Mouse (Mus musculus) stomach, embryonic 15.5 days (tissue): ENCODE measurements around the gene Kpna7. TPM values are rescaled to one million over a fixed set of nuclear protein-coding genes. Genes with fewer than 3 reads are reported as not detected.

ENCODE experiments used
- ATAC-seq: fragments of 200-750 bp; cut with Nextera tagmentation; 2 replicates; pipeline ENCODE4 v1.8.0; 2017; ENCODE audit warnings: low read depth, moderate number of reproducible peaks, moderate TSS enrichment; ENCODE audit not compliant: insufficient read depth, low FRiP score
- H3K27ac ChIP-seq: fragments of 300-500 bp; sonication (generic); 2 replicates; pipeline ENCODE4 v1.5.1; 2015; ENCODE audit warnings: mild to moderate bottlenecking, inconsistent platforms
- H3K27me3 ChIP-seq: fragments of 300-500 bp; sonication (generic); replicated peaks from 2 replicates; pipeline ENCODE4 v1.6.1; 2015; ENCODE audit warnings: inconsistent platforms
- H3K36me3 ChIP-seq: fragments of 300-500 bp; sonication (generic); 2 replicates; pipeline ENCODE4 v1.6.1; 2015; ENCODE audit warnings: inconsistent platforms
- H3K4me1 ChIP-seq: fragments of 300-500 bp; sonication (generic); 2 replicates; pipeline ENCODE4 v1.6.1; 2015; ENCODE audit warnings: inconsistent platforms
- H3K4me2 ChIP-seq: fragments of 300-500 bp; sonication (generic); 2 replicates; pipeline ENCODE4 v1.6.1; 2015; ENCODE audit warnings: mild to moderate bottlenecking, inconsistent platforms
- H3K4me3 ChIP-seq: fragments of 300-500 bp; sonication (generic); replicated peaks from 2 replicates; pipeline ENCODE4 v1.5.1; 2015; ENCODE audit warnings: inconsistent platforms
- H3K9ac ChIP-seq: fragments of 300-500 bp; sonication (generic); 2 replicates; pipeline ENCODE4 v1.6.1; 2015; ENCODE audit warnings: inconsistent platforms
- H3K9me3 ChIP-seq: fragments of 300-500 bp; sonication (generic); 2 replicates; pipeline ENCODE4 v1.6.1; 2016; ENCODE audit warnings: inconsistent platforms
- whole genome bisulfite sequencing: fragments of 180-500 bp; shearing (Covaris S2); methylation state at CpG from one replicate; pipeline ENCODE4 v1.1.7; 2015; 5-methylcytosine and 5-hydroxymethylcytosine counted together
- polyA plus RNA-seq: library from polyadenylated mRNA; unstranded; fragments of >200 nt; fragmentation: Nextera tagmentation; extraction: Ambion mirVana; gene quantifications from 2 replicates; pipeline ENCODE4 v1.2.1, GENCODE M21; 2015

Kpna7 gene
- polyA plus RNA-seq, 1 experiment from 2014 or later = 0.18 TPM

DNA sequence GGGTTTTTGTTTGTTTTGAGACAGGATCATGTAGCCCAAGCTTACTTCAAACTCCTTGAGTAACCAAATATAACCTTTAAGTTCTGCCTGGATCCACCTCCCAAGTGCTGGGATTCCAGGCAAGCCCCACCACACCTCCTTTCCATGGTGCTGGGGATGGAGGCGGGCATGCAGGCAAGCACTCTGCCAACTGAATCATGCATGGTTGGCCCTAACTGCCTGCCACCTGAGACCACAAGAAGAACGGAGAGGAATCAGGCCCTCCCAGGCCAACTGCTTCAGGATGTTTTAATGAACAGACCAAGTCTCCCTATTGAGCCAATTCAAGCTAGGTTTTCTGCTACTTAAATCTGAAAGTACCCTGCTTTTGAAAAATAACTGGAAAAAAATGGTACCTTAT, 131.2 kb downstream of the Kpna7 start:
- no peaks in the 10 kb centered on the region for H3K27me3 ChIP-seq
- no peak overlapping the region for H3K4me3 ChIP-seq
- H3K9me3 ChIP-seq = no peaks in the 10 kb centered on the region
- H3K4me1 ChIP-seq = peaks cover 36% of the 10 kb centered on the region
- H3K36me3 ChIP-seq = no peaks in the 10 kb centered on the region
- H3K27ac ChIP-seq = no peak overlapping the region
- ATAC-seq = no peak
- 76% methylated on average over 2 of the region's 2 CpGs for WGBS
- no peak overlapping the region for H3K4me2 ChIP-seq
- H3K9ac ChIP-seq = no peak overlapping the region

DNA sequence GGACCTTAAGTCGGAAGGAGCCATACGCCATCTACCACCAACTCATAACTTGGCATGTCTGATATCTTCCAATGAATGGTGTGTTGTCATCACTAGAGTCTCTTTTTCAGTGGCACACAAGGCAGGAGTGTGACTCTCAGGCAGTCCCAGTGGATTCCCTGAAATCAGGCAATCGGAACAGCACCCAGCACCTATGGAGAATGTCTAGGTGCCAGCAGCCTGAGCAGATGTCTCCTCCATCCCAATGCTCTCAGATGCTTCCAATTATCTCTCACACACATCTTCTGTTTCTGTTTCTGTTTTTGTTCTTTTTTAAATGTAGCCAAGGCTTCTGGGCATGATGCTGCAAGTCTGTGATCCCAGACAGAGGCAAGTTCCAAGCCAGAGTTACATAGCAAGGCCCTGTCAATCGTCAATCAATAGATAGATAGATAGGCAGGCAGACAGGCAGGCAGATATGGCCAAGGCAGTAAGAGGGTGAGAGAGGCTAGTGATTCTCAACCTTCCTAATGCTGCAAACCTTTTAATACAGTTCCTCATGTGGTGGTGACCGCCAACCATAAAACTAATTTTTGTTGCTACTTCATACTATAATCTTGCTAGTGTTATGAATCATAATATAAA, 133.3 kb downstream of the Kpna7 start:
- no peaks in the 10 kb centered on the region for H3K36me3 ChIP-seq
- no peak overlapping the region for H3K4me3 ChIP-seq
- peaks cover 33% of the 10 kb centered on the region for H3K4me1 ChIP-seq
- no peak overlapping the region for H3K9ac ChIP-seq
- H3K9me3 ChIP-seq = no peaks in the 10 kb centered on the region
- WGBS = 86% methylated on average over 5 of the region's 5 CpGs
- H3K27me3 ChIP-seq = no peaks in the 10 kb centered on the region
- ATAC-seq = no peak
- no peak overlapping the region for H3K27ac ChIP-seq
- H3K4me2 ChIP-seq = no peak overlapping the region

DNA sequence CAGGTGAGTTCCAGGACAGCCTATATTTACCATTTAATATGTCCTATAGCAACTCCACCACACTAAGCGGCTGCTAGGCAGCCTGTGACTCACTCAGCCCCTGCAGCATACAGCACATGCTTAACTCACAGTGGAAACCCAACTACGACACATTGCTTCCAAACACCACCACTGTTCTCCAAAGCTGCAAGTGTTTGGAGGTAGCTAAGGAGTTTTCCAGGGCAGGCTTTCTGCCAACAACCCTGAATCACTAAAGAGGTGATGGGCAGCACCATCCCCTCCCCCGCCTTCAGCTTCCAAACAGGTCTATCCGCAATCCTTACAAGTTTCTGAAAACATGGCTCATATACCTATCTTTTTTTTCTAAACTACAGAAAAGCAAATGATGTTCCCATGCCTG, 134.0 kb downstream of the Kpna7 start:
- no peak overlapping the region for H3K9ac ChIP-seq
- H3K27ac ChIP-seq = 0 out of 2 replicates have a peak overlapping the region, but pooled peaks have one; percentile 18
- H3K36me3 ChIP-seq = no peaks in the 10 kb centered on the region
- H3K27me3 ChIP-seq = no peaks in the 10 kb centered on the region
- H3K4me2 ChIP-seq = no peak overlapping the region
- H3K4me1 ChIP-seq = peaks cover 33% of the 10 kb centered on the region
- no peak for ATAC-seq
- 77% methylated on average over 4 of the region's 4 CpGs for WGBS
- no peaks in the 10 kb centered on the region for H3K9me3 ChIP-seq
- H3K4me3 ChIP-seq = no peak overlapping the region

DNA sequence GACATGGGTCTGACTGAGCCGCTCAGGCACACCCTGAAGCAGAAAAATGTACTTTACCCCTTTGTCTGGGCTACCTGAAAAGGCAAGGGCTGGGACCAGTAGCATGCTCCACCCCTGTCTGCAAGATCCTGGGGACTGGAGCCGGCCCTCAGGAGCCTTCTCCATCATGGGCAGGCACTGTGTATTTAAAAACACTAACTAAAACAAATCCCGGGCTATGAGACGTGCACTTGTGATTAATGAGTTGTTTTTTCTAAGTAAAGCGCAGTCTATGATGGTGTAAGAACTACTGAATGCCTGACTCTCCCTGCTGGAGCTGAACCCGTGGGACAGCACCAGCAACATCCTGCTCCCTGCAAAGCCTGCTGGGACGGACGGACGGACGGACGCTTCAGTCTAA, 135.4 kb downstream of the Kpna7 start:
- Histone ChIP-seq H3K4me3 (no peak overlapping the region), H3K9me3 (no peaks in the 10 kb centered on the region), H3K27ac (peak overlapping the region; percentile 64), H3K27me3 (no peaks in the 10 kb centered on the region), H3K4me2 (peak overlapping the region; percentile 26), H3K9ac (no peak overlapping the region), H3K4me1 (peaks cover 21% of the 10 kb centered on the region), H3K36me3 (no peaks in the 10 kb centered on the region)
- 21% methylated on average over 11 of the region's 11 CpGs for WGBS
- peak; percentile 57 for ATAC-seq

DNA sequence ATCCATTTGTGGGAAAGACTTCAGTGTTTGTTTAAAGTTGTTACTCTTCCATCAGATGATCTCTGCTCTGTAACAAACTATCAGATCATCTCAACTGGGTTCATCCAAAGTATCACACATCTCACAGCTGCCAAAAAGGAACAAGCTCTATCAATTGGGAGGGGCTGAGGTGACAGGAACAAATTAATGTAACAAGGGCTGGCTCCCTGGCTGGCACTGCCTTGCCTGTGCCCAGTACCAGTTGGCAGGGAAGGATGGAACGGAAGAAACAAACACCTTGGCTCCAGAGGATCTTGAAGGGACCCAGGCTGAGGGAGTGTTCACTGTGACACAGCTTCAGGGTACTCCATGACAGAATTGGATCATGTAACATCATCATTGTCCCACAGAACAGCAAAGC, 135.8 kb downstream of the Kpna7 start:
- peaks cover 21% of the 10 kb centered on the region for H3K4me1 ChIP-seq
- WGBS = 42% methylated on average over 1 of the region's 1 CpGs
- no peaks in the 10 kb centered on the region for H3K36me3 ChIP-seq
- no peak; the same call in 1 of the 2 replicates for ATAC-seq
- no peaks in the 10 kb centered on the region for H3K9me3 ChIP-seq
- H3K27ac ChIP-seq = peak overlapping the region; percentile 64; the same call in 1 of the 2 replicates
- no peak overlapping the region for H3K9ac ChIP-seq
- H3K27me3 ChIP-seq = no peaks in the 10 kb centered on the region
- no peak overlapping the region; the same call in 1 of the 2 replicates for H3K4me2 ChIP-seq
- no peak overlapping the region for H3K4me3 ChIP-seq

DNA sequence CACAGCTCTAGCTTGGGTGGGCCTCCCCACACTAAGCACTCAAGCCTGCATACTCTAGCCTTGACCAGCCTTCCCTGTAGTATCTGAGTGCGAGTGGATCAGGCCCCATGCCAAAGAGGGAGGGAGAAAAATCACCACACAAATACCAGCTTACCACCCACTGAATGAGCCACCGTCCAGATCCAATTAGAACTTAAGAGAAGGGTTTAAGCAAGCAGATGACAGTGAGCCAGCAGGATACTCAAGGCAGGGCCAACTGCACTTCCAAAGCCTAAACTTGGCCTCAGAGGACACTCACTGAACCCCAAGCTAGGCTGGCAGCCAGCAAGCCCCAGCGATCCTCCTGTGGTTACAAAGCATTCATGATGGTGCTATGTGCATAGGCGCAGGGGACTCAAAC, 137.8 kb downstream of the Kpna7 start:
- Histone ChIP-seq H3K9ac (no peak overlapping the region), H3K4me3 (no peak overlapping the region), H3K4me2 (no peak overlapping the region), H3K4me1 (peaks cover 21% of the 10 kb centered on the region), H3K36me3 (no peaks in the 10 kb centered on the region), H3K27me3 (no peaks in the 10 kb centered on the region), H3K9me3 (no peaks in the 10 kb centered on the region), H3K27ac (no peak overlapping the region)
- ATAC-seq = no peak
- 67% methylated on average over 4 of the region's 4 CpGs for WGBS

DNA sequence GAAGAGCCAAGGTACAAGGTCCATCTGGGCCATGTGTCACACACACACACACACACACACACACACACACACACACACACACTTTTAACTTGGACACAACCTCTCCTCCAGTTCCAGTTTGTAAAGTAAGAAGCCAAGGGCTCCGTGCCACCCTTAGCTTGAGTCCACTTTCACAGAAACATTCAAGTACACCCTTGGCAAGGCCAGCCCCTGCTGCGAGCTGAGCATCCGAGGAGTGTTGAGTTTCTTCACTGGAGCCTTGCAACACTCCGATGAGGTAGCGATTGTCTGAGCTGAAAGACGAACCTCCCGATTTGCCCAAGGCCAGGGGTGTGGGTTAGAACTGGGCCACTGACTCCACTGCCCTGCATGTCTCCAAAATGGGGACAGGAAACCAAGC, 138.9 kb downstream of the Kpna7 start:
- Histone ChIP-seq H3K9ac (no peak overlapping the region), H3K4me3 (no peak overlapping the region), H3K36me3 (no peaks in the 10 kb centered on the region), H3K27ac (no peak overlapping the region), H3K27me3 (no peaks in the 10 kb centered on the region), H3K9me3 (no peaks in the 10 kb centered on the region), H3K4me1 (peaks cover 20% of the 10 kb centered on the region), H3K4me2 (no peak overlapping the region)
- 81% methylated on average over 7 of the region's 7 CpGs for WGBS
- ATAC-seq = no peak

DNA sequence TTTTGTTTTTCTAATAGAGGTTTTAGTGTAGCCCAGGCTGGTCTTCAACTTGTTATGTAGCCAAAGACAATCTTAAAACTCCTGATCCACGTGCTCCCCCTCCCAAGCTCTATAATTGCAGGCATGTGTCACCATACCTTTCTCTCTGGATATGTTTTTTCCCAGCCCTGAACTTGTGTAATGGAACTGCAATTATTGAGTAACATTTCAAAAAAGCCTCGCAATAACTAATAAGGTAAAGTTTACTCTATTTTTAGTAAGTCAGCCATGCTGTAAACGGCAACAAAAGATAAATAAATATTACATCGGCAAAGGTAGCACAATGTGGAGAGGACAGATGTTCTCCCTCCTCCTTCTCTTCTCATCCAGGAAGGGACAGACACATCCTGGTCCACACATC, 139.5 kb downstream of the Kpna7 start:
- Histone ChIP-seq H3K27ac (no peak overlapping the region), H3K27me3 (no peaks in the 10 kb centered on the region), H3K4me2 (no peak overlapping the region), H3K4me3 (no peak overlapping the region), H3K36me3 (no peaks in the 10 kb centered on the region), H3K9me3 (no peaks in the 10 kb centered on the region), H3K4me1 (peaks cover 15% of the 10 kb centered on the region), H3K9ac (no peak overlapping the region)
- 65% methylated on average over 4 of the region's 4 CpGs for WGBS
- ATAC-seq = no peak

DNA sequence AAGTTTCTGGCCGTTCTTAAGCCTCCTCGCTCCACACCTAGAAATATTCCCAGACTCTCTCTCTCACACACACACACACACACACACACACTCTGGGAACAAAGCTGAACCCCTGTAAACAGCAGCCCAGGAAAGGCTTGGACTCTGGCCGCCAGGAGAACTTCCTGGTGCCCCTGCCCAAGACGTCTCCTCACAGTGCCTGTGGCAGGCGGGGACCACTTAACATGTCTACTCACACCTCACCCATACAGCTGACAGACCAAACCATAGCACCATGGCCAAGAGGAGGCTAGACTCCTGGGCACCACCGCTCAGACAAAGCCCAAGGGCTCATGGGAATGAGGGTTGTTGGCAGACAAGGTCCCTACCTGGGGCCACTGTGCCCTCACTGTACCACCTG, 140.5 kb downstream of the Kpna7 start:
- H3K9ac ChIP-seq = no peak overlapping the region
- no peak overlapping the region for H3K4me3 ChIP-seq
- ATAC-seq = no peak
- H3K27me3 ChIP-seq = no peaks in the 10 kb centered on the region
- 84% methylated on average over 6 of the region's 6 CpGs for WGBS
- H3K4me1 ChIP-seq = peaks cover 4% of the 10 kb centered on the region
- no peak overlapping the region for H3K4me2 ChIP-seq
- no peaks in the 10 kb centered on the region for H3K36me3 ChIP-seq
- no peak overlapping the region for H3K27ac ChIP-seq
- H3K9me3 ChIP-seq = no peaks in the 10 kb centered on the region

DNA sequence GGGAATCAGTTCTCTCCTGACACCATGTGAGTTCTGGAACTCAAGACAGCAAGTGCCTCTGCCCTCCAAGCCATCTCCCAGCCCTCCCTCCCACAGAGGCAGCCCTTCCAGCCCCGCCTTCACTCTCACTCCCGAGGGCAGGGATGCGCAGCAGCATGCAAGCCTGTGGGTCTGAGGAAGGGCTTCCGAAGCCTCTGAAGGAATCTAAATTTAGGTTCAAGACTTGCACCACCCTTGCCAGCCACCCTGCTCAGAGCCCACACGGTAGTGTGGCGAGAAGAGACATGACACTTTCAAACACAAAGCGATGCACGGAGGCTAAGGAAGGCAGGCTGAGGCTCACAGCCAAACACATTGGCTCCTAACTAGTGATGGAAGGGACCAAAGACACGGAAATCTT, 141.4 kb downstream of the Kpna7 start:
- ATAC-seq = no peak
- H3K27me3 ChIP-seq = no peaks in the 10 kb centered on the region
- H3K36me3 ChIP-seq = no peaks in the 10 kb centered on the region
- H3K4me2 ChIP-seq = no peak overlapping the region
- WGBS = 73% methylated on average over 9 of the region's 9 CpGs
- no peak overlapping the region for H3K27ac ChIP-seq
- no peak overlapping the region for H3K9ac ChIP-seq
- H3K4me3 ChIP-seq = no peak overlapping the region
- H3K4me1 ChIP-seq = no peaks in the 10 kb centered on the region; the same call in 1 of the 2 replicates
- H3K9me3 ChIP-seq = no peaks in the 10 kb centered on the region

DNA sequence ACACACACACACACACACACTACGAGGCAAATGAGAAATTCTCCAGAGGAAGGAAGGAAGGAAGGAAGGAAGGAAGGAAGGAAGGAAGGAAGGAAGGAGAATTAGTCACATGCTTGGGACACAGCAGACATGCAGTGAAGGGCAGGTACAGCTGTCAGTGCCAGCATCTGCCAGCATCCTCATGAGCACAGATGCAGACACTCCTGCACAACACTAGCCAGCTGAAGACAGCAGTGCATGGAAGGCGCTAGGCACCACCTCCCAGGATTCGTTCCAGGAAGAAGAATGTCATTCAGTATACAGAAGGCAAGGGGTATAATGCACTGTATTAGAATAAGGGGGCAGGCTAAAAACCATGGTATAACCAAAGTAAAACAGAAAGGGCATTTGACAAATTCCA, 142.9 kb downstream of the Kpna7 start:
- no peak overlapping the region for H3K9ac ChIP-seq
- no peaks in the 10 kb centered on the region for H3K36me3 ChIP-seq
- WGBS = 55% methylated on average over 3 of the region's 3 CpGs
- H3K9me3 ChIP-seq = no peaks in the 10 kb centered on the region
- ATAC-seq = no peak
- no peak overlapping the region for H3K4me3 ChIP-seq
- no peak overlapping the region for H3K27ac ChIP-seq
- H3K27me3 ChIP-seq = no peaks in the 10 kb centered on the region
- H3K4me1 ChIP-seq = no peaks in the 10 kb centered on the region; the same call in 1 of the 2 replicates
- H3K4me2 ChIP-seq = no peak overlapping the region

DNA sequence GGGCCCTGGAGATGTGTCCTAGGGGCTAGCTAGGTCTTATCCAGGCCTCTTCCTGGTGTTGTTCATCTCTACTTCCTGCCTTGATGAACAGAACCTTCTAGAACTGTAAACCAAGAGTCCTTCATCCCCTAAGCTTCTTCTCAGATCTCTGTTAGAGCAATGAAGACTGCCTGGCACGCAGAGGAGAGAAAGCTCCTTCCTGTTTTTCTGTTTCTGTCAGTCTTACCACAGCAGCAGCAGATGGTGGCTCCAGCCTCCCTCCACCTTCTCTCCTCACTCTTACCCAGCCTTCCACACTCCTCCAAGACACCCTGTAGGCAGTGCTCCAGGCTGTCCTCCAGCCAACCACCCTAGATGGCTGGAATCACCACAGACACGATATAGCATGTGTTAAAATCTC, 146.5 kb downstream of the Kpna7 start:
- Histone ChIP-seq H3K4me2 (no peak overlapping the region), H3K27me3 (no peaks in the 10 kb centered on the region), H3K4me3 (no peak overlapping the region), H3K4me1 (peaks cover 13% of the 10 kb centered on the region), H3K27ac (no peak overlapping the region), H3K36me3 (no peaks in the 10 kb centered on the region), H3K9me3 (no peaks in the 10 kb centered on the region), H3K9ac (no peak overlapping the region)
- ATAC-seq = no peak
- WGBS = 65% methylated on average over 2 of the region's 2 CpGs
